Mouse (Mus musculus) cerebellum, adult 9-11 months (tissue): Measurements from ENCODE around the gene C1qtnf7.

Experiments
- DNase-seq: peaks from one replicate; pipeline ENCODE4 v3.0.0; 2022

Gene C1qtnf7

DNA sequence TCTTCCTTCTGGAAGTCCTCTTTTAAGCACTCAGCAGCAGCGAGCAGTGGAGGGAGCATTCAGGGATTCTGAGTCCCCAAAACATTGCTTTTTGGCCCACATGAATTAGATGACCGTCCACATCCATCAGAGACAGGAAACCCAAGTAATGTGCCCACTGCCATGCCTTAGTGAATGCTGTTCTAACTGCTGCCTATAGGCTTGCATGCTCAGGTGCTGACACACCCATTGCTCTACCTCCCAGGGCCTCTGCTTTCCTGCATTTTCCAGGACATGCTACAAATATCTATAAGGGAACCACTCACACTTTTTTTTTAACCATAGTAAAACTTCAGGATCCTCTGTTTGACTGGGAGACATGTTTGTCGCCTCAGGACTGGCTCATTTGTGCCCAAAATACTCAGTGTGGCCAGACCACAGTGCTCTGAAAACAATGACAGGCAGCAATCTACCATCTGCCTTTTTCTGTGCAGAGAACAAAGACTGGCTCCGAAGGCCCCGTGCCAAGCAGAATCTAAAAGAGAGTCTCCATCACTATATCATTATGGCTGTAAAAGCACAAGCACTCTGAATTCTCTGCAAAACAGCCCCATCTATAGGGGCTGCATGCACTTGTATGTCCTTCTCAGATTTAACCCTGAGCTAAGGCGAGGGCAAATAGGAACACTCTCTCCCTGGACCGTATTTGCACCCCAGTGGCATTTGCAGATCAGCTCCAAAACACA is 106.4 kb downstream of the C1qtnf7 start:
- no peak for DNase-seq

GRCm38 (mm10) chr5:43625407-43625806 is 110.1 kb downstream of the C1qtnf7 start:
- DNase-seq = no peak

GRCm38 (mm10) chr5:43634071-43634601 is 118.8 kb downstream of the C1qtnf7 start:
- no peak for DNase-seq

GRCm38 (mm10) chr5:43634602-43635081 is 119.3 kb downstream of the C1qtnf7 start:
- no peak for DNase-seq

GRCm38 (mm10) chr5:43645020-43645419 is 129.7 kb downstream of the C1qtnf7 start:
- no peak for DNase-seq

DNA sequence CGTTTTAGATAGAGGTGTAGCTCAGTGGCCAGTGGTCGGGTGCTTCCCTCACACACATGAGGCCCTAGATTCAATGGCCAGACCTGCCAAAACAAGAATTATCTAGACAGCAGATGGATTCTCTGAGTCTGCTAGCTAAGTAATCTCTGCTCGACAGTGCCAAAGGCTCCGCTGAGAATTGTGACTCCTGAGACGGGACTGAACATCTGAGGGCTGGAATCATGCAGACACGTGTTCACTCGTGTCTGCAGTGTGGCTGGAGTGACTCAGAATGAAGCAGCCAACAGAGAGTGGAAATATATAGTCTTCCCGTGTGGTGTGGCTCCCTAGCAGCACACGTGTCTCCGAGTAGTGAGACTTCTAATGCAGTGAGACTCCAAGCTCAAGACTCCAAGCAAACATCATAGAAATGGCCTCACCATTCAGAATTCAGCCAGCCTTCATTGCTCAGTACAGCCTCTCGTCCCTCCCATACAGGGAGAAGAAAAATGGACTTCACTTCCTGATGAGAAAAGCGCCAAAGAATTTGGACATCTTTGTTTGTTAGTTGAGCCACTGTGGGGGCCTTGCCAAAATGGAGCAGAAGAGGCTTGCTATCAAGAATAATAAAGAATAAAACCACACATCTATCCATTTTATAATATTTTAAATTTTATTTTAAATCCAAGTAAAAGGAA is 131.9 kb downstream of the C1qtnf7 start:
- no peak for DNase-seq

DNA sequence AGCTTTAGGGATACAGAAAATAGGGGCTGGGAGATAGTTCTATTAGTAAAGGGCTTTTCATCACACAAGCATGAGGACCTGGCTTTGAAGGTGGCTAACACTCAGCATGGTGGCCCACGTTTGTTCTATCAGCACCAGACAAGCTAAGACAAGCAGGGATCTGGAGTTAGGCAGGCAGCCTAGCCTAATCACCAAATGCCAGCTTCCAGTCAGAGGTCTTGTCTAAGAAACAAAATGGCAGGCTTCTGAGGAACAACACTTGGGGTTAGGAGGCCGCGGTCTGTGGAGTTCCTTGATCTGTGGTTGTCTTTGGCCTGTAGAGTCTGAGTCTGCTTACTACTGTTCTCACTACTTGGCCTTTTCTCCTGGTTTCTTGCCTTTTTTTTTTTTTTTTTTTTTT is 146.2 kb downstream of the C1qtnf7 start:
- DNase-seq = peak; percentile 22

DNA sequence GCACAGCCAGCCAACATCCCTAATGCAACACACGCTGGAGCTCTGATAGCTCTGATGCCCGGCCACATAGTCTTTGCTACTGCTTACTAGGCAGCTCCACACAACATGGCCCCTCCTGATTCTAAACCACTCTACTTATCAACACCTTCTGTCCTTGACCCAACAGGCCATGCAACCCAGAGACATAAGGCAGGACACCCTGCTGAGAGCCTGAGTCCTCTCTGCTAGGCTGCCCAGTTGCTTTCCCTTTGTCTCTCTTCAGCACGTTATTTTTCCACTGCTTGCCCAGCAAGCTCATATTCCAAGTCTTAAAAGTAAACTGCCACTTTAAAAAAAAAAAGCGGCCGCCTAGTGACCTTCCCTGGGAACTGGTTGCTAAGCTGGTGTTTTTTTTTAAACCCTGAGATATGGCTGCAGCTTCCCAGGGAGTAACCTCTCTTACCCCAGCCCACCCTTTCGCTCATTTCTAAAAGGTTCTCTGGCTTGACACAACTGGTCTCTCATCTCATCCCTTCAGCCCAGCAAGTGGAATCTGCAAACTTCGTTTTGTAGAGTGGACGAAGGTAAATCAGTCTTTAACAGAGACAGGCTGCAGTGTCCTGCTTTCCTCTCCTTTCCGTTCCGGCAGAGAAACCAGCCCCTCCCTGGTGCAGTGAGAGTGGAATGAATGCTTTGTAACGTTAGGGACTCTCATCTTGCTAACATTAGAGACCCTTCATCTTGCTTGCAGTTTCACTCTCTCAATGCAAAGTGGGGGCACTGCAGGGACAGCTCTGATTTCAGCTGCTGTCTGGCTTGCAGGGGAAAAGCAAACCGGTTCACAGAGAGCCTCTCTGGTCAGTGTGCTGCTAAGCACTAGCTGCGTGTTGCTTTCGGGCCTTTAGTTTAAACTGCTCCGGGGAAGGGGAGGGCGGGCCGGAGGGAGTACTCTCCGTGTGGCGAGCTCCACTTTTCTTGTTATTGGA is 146.9 kb downstream of the C1qtnf7 start, which contains the start of gene Cc2d2a:
Gene Cc2d2a (plus strand): TSS at position 350 of the 965 bp plus-strand sequence.
- peak; percentile 67 for DNase-seq

GRCm38 (mm10) chr5:43663531-43663930 is 148.2 kb downstream of the C1qtnf7 start:
- DNase-seq = peak; percentile 14

GRCm38 (mm10) chr5:43665144-43665543 is 149.8 kb downstream of the C1qtnf7 start:
- DNase-seq = peak; percentile 5
